Mouse (Mus musculus): ENCODE data around the gene Cops9. TPM values are rescaled to one million over a fixed set of nuclear protein-coding genes. Genes with fewer than 3 reads are reported as not detected.

The Cops9 gene
- polyA plus RNA-seq, 1 experiment from 2014 or later = 534 TPM

DNA sequence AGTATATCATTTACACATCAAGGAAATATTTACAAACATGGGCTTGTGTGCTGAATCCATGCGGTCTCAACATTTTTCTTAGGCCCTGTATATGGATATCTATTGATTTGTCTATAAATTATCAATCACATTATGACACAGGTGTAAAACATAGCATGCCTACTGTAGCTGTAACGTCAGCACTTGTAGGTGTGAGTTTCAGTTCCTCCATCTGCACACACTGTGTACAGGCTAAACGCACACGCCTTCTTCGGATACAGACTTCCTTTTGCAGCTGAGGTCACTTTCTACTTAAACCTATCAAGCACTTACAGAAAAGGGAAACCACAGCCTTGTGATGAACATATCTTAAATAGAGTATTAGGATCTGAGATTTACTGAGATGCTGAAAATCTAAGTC, 37.0 kb upstream of the Cops9 start:
- 91% methylated on average over 5 of the region's 5 CpGs for WGBS
- Histone ChIP-seq H3K4me3 (replicated peaks; ENCODE audit: low read depth, low read length) (no peak overlapping the region), H3K4me2 (ENCODE audit: low read length) (no peak overlapping the region), H3K27me3 (ENCODE audit: insufficient read depth, low read length) (no peaks in the 10 kb centered on the region), H3K9me3 (replicated peaks; ENCODE audit: low read length) (no peaks in the 10 kb centered on the region), H3K27ac (no peak overlapping the region), H3K4me1 (replicated peaks; ENCODE audit: insufficient read depth, low read length) (0 out of 2 replicates have a peak, but pooled peaks cover 3% of the 10 kb centered on the region), H3K36me3 (ENCODE audit: insufficient read depth, low read length) (no peaks in the 10 kb centered on the region), H3K9ac (ENCODE audit: low read depth, low read length) (no peak overlapping the region)
- ATAC-seq (replicated peaks; ENCODE audit: low FRiP score, low read depth) (no peak), DNase-seq (ENCODE audit: low spot score) (no peak)
- no peak for TF ChIP-seq CTCF (IDR thresholded peaks at IDR 0.05; ENCODE audit: low read depth)

DNA sequence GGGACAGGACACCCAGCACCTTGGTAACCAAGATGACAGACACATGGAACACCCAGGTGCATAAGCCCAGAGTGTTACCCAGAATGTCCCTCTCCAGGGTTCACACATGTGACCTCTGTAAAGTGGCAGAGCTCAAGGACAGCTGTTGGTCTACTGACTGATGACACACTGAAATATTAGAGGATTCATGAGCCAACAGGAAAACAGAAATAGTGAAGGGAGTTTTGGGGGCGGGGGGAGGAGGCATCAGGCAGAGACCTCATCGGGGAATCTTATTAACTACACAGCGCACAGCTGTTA, 34.8 kb upstream of the Cops9 start:
- H3K4me2 ChIP-seq (ENCODE audit: low read length) = no peak overlapping the region
- H3K4me1 ChIP-seq (replicated peaks; ENCODE audit: insufficient read depth, low read length) = 0 out of 2 replicates have a peak, but pooled peaks cover 3% of the 10 kb centered on the region
- DNase-seq (ENCODE audit: low spot score) = no peak
- WGBS = 67% methylated on average over 3 of the region's 3 CpGs
- ATAC-seq (replicated peaks; ENCODE audit: low FRiP score, low read depth) = no peak
- H3K36me3 ChIP-seq (ENCODE audit: insufficient read depth, low read length) = no peaks in the 10 kb centered on the region
- no peak overlapping the region for H3K27ac ChIP-seq
- no peaks in the 10 kb centered on the region for H3K27me3 ChIP-seq (ENCODE audit: insufficient read depth, low read length)
- H3K9ac ChIP-seq (ENCODE audit: low read depth, low read length) = no peak overlapping the region
- no peaks in the 10 kb centered on the region for H3K9me3 ChIP-seq (replicated peaks; ENCODE audit: low read length)
- no peak overlapping the region for H3K4me3 ChIP-seq (replicated peaks; ENCODE audit: low read depth, low read length)
- no peak for TF ChIP-seq CTCF (IDR thresholded peaks at IDR 0.05; ENCODE audit: low read depth)

DNA sequence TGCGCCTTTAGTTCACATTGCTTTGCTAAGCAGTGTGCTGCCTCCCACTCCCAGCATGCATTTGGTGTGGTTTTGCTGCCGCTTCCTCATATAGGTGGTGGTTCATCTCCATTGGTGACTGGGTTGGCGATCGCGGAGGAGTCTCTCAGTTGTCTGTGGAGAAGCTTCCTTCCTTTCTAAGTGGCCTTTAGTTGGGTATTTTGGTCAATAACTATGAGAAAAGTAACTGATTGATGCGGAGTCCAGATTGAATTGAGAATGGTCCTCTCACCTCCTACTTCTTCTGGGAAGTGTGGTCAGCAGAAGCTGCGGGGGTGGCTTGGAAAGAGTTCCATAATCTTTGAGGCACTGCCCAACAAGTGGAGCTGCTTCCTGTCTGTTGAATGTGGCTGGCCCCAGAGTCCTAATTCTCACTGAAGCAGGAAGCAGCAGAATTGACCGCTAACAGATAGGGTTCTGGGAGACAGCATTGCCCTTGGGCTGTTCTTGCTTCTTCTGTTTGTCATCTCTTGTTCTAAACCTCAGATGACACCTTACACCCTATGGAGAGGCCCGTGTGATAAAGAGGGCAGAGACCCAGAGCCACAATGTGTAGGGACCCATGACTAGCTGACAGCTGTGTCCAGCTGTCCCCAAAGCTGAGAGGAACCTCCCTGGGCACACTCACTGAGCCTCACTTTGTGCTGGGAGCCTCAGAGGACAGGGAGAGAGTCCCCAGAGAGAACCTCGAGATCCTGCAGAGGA, 34.3 kb upstream of the Cops9 start:
- H3K9me3 ChIP-seq (replicated peaks; ENCODE audit: low read length) = no peaks in the 10 kb centered on the region
- ATAC-seq (replicated peaks; ENCODE audit: low FRiP score, low read depth) (no peak), DNase-seq (ENCODE audit: low spot score) (no peak)
- H3K4me1 ChIP-seq (replicated peaks; ENCODE audit: insufficient read depth, low read length) = 0 out of 2 replicates have a peak, but pooled peaks cover 3% of the 10 kb centered on the region
- H3K4me3 ChIP-seq (replicated peaks; ENCODE audit: low read depth, low read length) = no peak overlapping the region
- no peak overlapping the region for H3K4me2 ChIP-seq (ENCODE audit: low read length)
- no peak overlapping the region for H3K27ac ChIP-seq
- no peaks in the 10 kb centered on the region for H3K27me3 ChIP-seq (ENCODE audit: insufficient read depth, low read length)
- TF ChIP-seq CTCF (IDR thresholded peaks at IDR 0.05; ENCODE audit: low read depth) = no peak
- H3K36me3 ChIP-seq (ENCODE audit: insufficient read depth, low read length) = no peaks in the 10 kb centered on the region
- WGBS = 70% methylated on average over 10 of the region's 10 CpGs
- H3K9ac ChIP-seq (ENCODE audit: low read depth, low read length) = no peak overlapping the region

DNA sequence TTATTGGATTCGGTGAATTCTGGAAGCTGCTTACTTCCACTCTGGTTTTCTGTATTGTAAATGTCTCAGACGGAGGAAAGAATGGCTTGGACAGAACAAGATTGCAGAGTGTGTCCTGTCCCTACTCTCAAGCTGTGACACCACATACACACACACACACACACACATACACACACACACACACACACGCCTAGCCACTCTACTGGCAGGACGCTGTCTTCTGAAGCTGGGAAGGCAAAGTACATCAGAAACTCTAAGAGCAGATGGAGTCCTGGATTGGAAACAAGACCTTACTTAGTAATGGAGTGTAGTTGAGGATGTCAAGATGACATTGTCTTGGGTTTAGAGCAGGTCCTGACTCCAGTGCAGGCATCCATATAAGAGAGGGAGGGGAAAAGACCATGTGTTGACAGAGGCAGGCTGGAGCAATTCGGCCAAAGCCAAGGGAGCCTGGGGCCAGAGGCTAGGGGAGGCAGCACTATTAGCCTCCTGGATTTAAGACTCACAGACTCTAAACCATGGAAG, 31.5 kb upstream of the Cops9 start:
- Histone ChIP-seq H3K27me3 (ENCODE audit: insufficient read depth, low read length) (no peaks in the 10 kb centered on the region), H3K4me2 (ENCODE audit: low read length) (no peak overlapping the region), H3K4me3 (replicated peaks; ENCODE audit: low read depth, low read length) (no peak overlapping the region), H3K36me3 (ENCODE audit: insufficient read depth, low read length) (no peaks in the 10 kb centered on the region), H3K4me1 (replicated peaks; ENCODE audit: insufficient read depth, low read length) (no peaks in the 10 kb centered on the region), H3K27ac (no peak overlapping the region), H3K9me3 (replicated peaks; ENCODE audit: low read length) (no peaks in the 10 kb centered on the region), H3K9ac (ENCODE audit: low read depth, low read length) (no peak overlapping the region)
- DNase-seq (ENCODE audit: low spot score) (no peak), ATAC-seq (replicated peaks; ENCODE audit: low FRiP score, low read depth) (no peak)
- TF ChIP-seq CTCF (IDR thresholded peaks at IDR 0.05; ENCODE audit: low read depth) = no peak
- WGBS = 87% methylated on average over 5 of the region's 5 CpGs

DNA sequence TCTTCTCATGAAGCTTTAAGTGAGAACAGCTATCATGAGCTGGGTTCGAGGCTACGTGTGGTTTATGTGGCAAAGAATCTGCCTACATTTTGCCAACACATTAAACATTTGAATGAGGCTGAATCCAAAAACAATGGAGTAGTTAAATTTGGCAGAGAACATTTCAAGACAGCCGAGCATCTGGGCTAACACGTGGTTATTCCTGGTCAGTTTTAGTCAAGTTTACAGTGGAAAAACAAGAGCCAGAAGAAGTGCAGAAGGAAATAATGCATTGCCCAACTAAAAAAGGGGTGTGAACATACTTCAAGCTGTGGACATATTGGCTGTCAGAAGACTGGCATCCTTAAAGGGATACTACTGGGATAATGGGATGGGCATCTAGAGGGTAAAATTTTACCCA, 29.5 kb upstream of the Cops9 start:
- 80% methylated on average over 4 of the region's 4 CpGs for WGBS
- Histone ChIP-seq H3K36me3 (ENCODE audit: insufficient read depth, low read length) (no peaks in the 10 kb centered on the region), H3K4me1 (replicated peaks; ENCODE audit: insufficient read depth, low read length) (no peaks in the 10 kb centered on the region), H3K27ac (no peak overlapping the region), H3K9me3 (replicated peaks; ENCODE audit: low read length) (no peaks in the 10 kb centered on the region), H3K4me2 (ENCODE audit: low read length) (no peak overlapping the region), H3K27me3 (ENCODE audit: insufficient read depth, low read length) (no peaks in the 10 kb centered on the region), H3K9ac (ENCODE audit: low read depth, low read length) (no peak overlapping the region), H3K4me3 (replicated peaks; ENCODE audit: low read depth, low read length) (no peak overlapping the region)
- ATAC-seq (replicated peaks; ENCODE audit: low FRiP score, low read depth) (no peak), DNase-seq (ENCODE audit: low spot score) (no peak)
- TF ChIP-seq CTCF (IDR thresholded peaks at IDR 0.05; ENCODE audit: low read depth) = no peak

DNA sequence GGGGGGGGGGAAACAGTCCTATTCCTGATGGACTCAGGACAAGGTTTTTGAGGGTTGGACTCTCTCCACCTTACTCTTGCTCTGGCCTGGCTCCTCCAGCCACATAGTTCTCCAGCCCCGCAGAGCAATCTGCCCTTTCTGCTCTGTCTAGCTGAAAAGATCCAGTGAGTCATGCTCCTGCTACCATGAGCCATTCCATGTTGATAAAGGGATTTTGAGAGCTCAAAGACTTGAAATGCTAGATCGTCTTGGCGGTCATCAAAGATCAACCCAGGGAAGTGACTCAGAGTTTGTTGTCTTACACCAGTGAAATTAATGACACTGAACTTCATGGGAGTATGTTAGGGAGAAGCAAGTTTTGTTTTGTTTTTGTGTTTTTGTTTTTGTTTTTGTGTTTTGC, 27.6 kb upstream of the Cops9 start:
- no peak for TF ChIP-seq CTCF (IDR thresholded peaks at IDR 0.05; ENCODE audit: low read depth)
- Histone ChIP-seq H3K9me3 (replicated peaks; ENCODE audit: low read length) (no peaks in the 10 kb centered on the region), H3K4me2 (ENCODE audit: low read length) (no peak overlapping the region), H3K4me1 (replicated peaks; ENCODE audit: insufficient read depth, low read length) (no peaks in the 10 kb centered on the region), H3K9ac (ENCODE audit: low read depth, low read length) (no peak overlapping the region), H3K27me3 (ENCODE audit: insufficient read depth, low read length) (no peaks in the 10 kb centered on the region), H3K36me3 (ENCODE audit: insufficient read depth, low read length) (no peaks in the 10 kb centered on the region), H3K4me3 (replicated peaks; ENCODE audit: low read depth, low read length) (no peak overlapping the region), H3K27ac (no peak overlapping the region)
- 88% methylated on average over 3 of the region's 3 CpGs for WGBS
- DNase-seq (ENCODE audit: low spot score) (no peak), ATAC-seq (replicated peaks; ENCODE audit: low FRiP score, low read depth) (no peak)

DNA sequence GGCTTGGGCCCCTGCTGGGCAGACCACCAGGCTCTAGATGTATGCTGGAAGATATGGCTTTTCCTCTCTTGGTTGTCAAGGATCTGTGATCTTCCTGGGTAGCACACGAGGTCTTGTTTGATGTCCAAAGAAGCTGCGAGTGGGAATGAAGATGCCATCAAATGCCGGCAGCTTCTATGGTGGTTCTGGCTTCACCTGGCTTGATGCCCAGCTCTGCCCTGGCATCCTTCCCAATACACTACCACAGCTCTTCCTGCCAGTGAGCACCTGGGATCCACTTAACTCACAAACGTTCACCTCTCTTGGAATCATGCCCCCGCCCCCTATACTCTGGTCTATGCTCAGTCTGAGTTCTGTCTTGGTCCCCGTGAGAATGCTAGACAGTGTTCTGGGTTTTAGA, 25.3 kb upstream of the Cops9 start:
- H3K9me3 ChIP-seq (replicated peaks; ENCODE audit: low read length) = no peaks in the 10 kb centered on the region
- no peak overlapping the region for H3K4me3 ChIP-seq (replicated peaks; ENCODE audit: low read depth, low read length)
- no peak overlapping the region for H3K4me2 ChIP-seq (ENCODE audit: low read length)
- H3K27me3 ChIP-seq (ENCODE audit: insufficient read depth, low read length) = no peaks in the 10 kb centered on the region
- ATAC-seq (replicated peaks; ENCODE audit: low FRiP score, low read depth) = no peak
- TF ChIP-seq CTCF (IDR thresholded peaks at IDR 0.05; ENCODE audit: low read depth) = no peak
- DNase-seq (ENCODE audit: low spot score) = no peak
- H3K9ac ChIP-seq (ENCODE audit: low read depth, low read length) = no peak overlapping the region
- 69% methylated on average over 6 of the region's 6 CpGs for WGBS
- no peak overlapping the region for H3K27ac ChIP-seq
- H3K36me3 ChIP-seq (ENCODE audit: insufficient read depth, low read length) = no peaks in the 10 kb centered on the region
- H3K4me1 ChIP-seq (replicated peaks; ENCODE audit: insufficient read depth, low read length) = no peaks in the 10 kb centered on the region

Data from kidney, postnatal 0 days (tissue).